Mouse (Mus musculus): ENCODE data around the gene Tbc1d8. TPM values are rescaled to one million over a fixed set of nuclear protein-coding genes. Genes with fewer than 3 reads are reported as not detected.
A peak's percentile ranks its signal among the peaks of the same experiment; 100 is the strongest.

Gene Tbc1d8
- polyA plus RNA-seq, 1 experiment from 2014 or later = 6.7 TPM

- no peak overlapping the region for H3K4me3 ChIP-seq
- no peaks in the 10 kb centered on the region for H3K36me3 ChIP-seq (replicated peaks)
- H3K27ac ChIP-seq = no peak overlapping the region
- no peaks in the 10 kb centered on the region for H3K9me3 ChIP-seq
- no peaks in the 10 kb centered on the region for H3K27me3 ChIP-seq (ENCODE audit: poor library complexity, severe bottlenecking)
- no peaks in the 10 kb centered on the region for H3K4me1 ChIP-seq
- 83% methylated on average over 9 of the region's 9 CpGs for WGBS
- DNase-seq (ENCODE audit: extremely low spot score, low spot score) = no peak
Observed at GRCm38 (mm10) chr1:39430020-39430419, 48.5 kb downstream of the Tbc1d8 start.

GRCm38 (mm10) chr1:39429015-39429414, 49.5 kb downstream of the Tbc1d8 start:
- WGBS = 88% methylated on average over 5 of the region's 5 CpGs

GRCm38 (mm10) chr1:39428280-39428679, 50.3 kb downstream of the Tbc1d8 start:
- Histone ChIP-seq H3K4me3 (no peak overlapping the region), H3K27me3 (ENCODE audit: poor library complexity, severe bottlenecking) (no peaks in the 10 kb centered on the region), H3K9me3 (no peaks in the 10 kb centered on the region), H3K4me1 (no peaks in the 10 kb centered on the region), H3K27ac (no peak overlapping the region), H3K36me3 (replicated peaks) (no peaks in the 10 kb centered on the region)
- WGBS = 87% methylated on average over 4 of the region's 4 CpGs
- DNase-seq (ENCODE audit: extremely low spot score, low spot score) = no peak

More at GRCm38 (mm10) chr1:39429015-39429414, 49.5 kb downstream of the Tbc1d8 start:
- no peak overlapping the region for H3K4me3 ChIP-seq
- H3K9me3 ChIP-seq = no peaks in the 10 kb centered on the region
- no peaks in the 10 kb centered on the region for H3K4me1 ChIP-seq
- H3K27ac ChIP-seq = no peak overlapping the region
- no peaks in the 10 kb centered on the region for H3K36me3 ChIP-seq (replicated peaks)
- no peak for DNase-seq (ENCODE audit: extremely low spot score, low spot score)
- no peaks in the 10 kb centered on the region for H3K27me3 ChIP-seq (ENCODE audit: poor library complexity, severe bottlenecking)

- Histone ChIP-seq H3K27ac (no peak overlapping the region), H3K4me1 (no peaks in the 10 kb centered on the region), H3K36me3 (replicated peaks) (no peaks in the 10 kb centered on the region), H3K4me3 (no peak overlapping the region), H3K9me3 (no peaks in the 10 kb centered on the region), H3K27me3 (ENCODE audit: poor library complexity, severe bottlenecking) (no peaks in the 10 kb centered on the region)
- WGBS = 89% methylated on average over 9 of the region's 9 CpGs
- DNase-seq (ENCODE audit: extremely low spot score, low spot score) = no peak
Observed at GRCm38 (mm10) chr1:39425497-39425896, 53.1 kb downstream of the Tbc1d8 start.

- H3K4me1 ChIP-seq = peaks cover 10% of the 10 kb centered on the region
- DNase-seq (ENCODE audit: extremely low spot score, low spot score) = no peak
- H3K9me3 ChIP-seq = no peaks in the 10 kb centered on the region
- no peak overlapping the region for H3K4me3 ChIP-seq
- H3K36me3 ChIP-seq (replicated peaks) = no peaks in the 10 kb centered on the region
- no peaks in the 10 kb centered on the region for H3K27me3 ChIP-seq (ENCODE audit: poor library complexity, severe bottlenecking)
- no peak overlapping the region for H3K27ac ChIP-seq
- WGBS = 91% methylated on average over 6 of the region's 6 CpGs
Observed at GRCm38 (mm10) chr1:39420987-39421386, 57.6 kb downstream of the Tbc1d8 start.

- 91% methylated on average over 9 of the region's 9 CpGs for WGBS
- no peak for DNase-seq (ENCODE audit: extremely low spot score, low spot score)
- Histone ChIP-seq H3K4me3 (no peak overlapping the region), H3K36me3 (replicated peaks) (no peaks in the 10 kb centered on the region), H3K27me3 (ENCODE audit: poor library complexity, severe bottlenecking) (no peaks in the 10 kb centered on the region), H3K9me3 (peaks cover 3% of the 10 kb centered on the region; the same call in 1 of the 2 replicates), H3K27ac (no peak overlapping the region), H3K4me1 (peaks cover 10% of the 10 kb centered on the region)
Observed at GRCm38 (mm10) chr1:39418852-39419251, 59.7 kb downstream of the Tbc1d8 start.

GRCm38 (mm10) chr1:39417817-39418216, 60.7 kb downstream of the Tbc1d8 start:
- peak overlapping the region; percentile 0; the same call in 1 of the 2 replicates for H3K27ac ChIP-seq

GRCm38 (mm10) chr1:39410085-39410821, 68.3 kb downstream of the Tbc1d8 start:
- Histone ChIP-seq H3K27ac (no peak overlapping the region), H3K9me3 (peaks cover 3% of the 10 kb centered on the region; the same call in 1 of the 2 replicates), H3K27me3 (ENCODE audit: poor library complexity, severe bottlenecking) (no peaks in the 10 kb centered on the region), H3K4me3 (no peak overlapping the region), H3K4me1 (peaks cover 10% of the 10 kb centered on the region), H3K36me3 (replicated peaks) (no peaks in the 10 kb centered on the region)
- WGBS = 88% methylated on average over 19 of the region's 19 CpGs
- no peak for DNase-seq (ENCODE audit: extremely low spot score, low spot score)

More at GRCm38 (mm10) chr1:39417817-39418216, 60.7 kb downstream of the Tbc1d8 start:
- no peaks in the 10 kb centered on the region for H3K36me3 ChIP-seq (replicated peaks)
- peaks cover 3% of the 10 kb centered on the region; the same call in 1 of the 2 replicates for H3K9me3 ChIP-seq
- WGBS = 43% methylated on average over 12 of the region's 12 CpGs
- H3K4me1 ChIP-seq = peaks cover 10% of the 10 kb centered on the region
- no peaks in the 10 kb centered on the region for H3K27me3 ChIP-seq (ENCODE audit: poor library complexity, severe bottlenecking)
- no peak for DNase-seq (ENCODE audit: extremely low spot score, low spot score)
- no peak overlapping the region for H3K4me3 ChIP-seq

- no peaks in the 10 kb centered on the region for H3K27me3 ChIP-seq (ENCODE audit: poor library complexity, severe bottlenecking)
- H3K9me3 ChIP-seq = no peaks in the 10 kb centered on the region
- 84% methylated on average over 7 of the region's 7 CpGs for WGBS
- H3K36me3 ChIP-seq (replicated peaks) = no peaks in the 10 kb centered on the region
- no peak overlapping the region for H3K4me3 ChIP-seq
- DNase-seq (ENCODE audit: extremely low spot score, low spot score) = no peak
- H3K27ac ChIP-seq = no peak overlapping the region
- peaks cover 10% of the 10 kb centered on the region for H3K4me1 ChIP-seq
Observed at GRCm38 (mm10) chr1:39408668-39409067, 69.9 kb downstream of the Tbc1d8 start.

GRCm38 (mm10) chr1:39408123-39408522, 70.4 kb downstream of the Tbc1d8 start:
- Histone ChIP-seq H3K4me1 (peaks cover 10% of the 10 kb centered on the region), H3K9me3 (no peaks in the 10 kb centered on the region), H3K27ac (no peak overlapping the region), H3K36me3 (replicated peaks) (no peaks in the 10 kb centered on the region), H3K4me3 (no peak overlapping the region), H3K27me3 (ENCODE audit: poor library complexity, severe bottlenecking) (no peaks in the 10 kb centered on the region)
- no peak for DNase-seq (ENCODE audit: extremely low spot score, low spot score)
- WGBS = 87% methylated on average over 6 of the region's 6 CpGs

GRCm38 (mm10) chr1:39407108-39407507, 71.4 kb downstream of the Tbc1d8 start:
- WGBS = 90% methylated on average over 4 of the region's 4 CpGs
- no peak for DNase-seq (ENCODE audit: extremely low spot score, low spot score)

GRCm38 (mm10) chr1:39400173-39400572, 78.4 kb downstream of the Tbc1d8 start:
- Histone ChIP-seq H3K27ac (no peak overlapping the region), H3K27me3 (ENCODE audit: poor library complexity, severe bottlenecking) (no peaks in the 10 kb centered on the region), H3K4me1 (no peaks in the 10 kb centered on the region), H3K36me3 (replicated peaks) (peaks cover 11% of the 10 kb centered on the region), H3K4me3 (no peak overlapping the region), H3K9me3 (peaks cover 4% of the 10 kb centered on the region; the same call in 1 of the 2 replicates)
- DNase-seq (ENCODE audit: extremely low spot score, low spot score) = no peak
- WGBS = 92% methylated on average over 3 of the region's 3 CpGs

More at GRCm38 (mm10) chr1:39407108-39407507, 71.4 kb downstream of the Tbc1d8 start:
- peaks cover 10% of the 10 kb centered on the region for H3K4me1 ChIP-seq
- H3K9me3 ChIP-seq = no peaks in the 10 kb centered on the region
- H3K27me3 ChIP-seq (ENCODE audit: poor library complexity, severe bottlenecking) = no peaks in the 10 kb centered on the region
- no peak overlapping the region for H3K4me3 ChIP-seq
- H3K36me3 ChIP-seq (replicated peaks) = no peaks in the 10 kb centered on the region
- H3K27ac ChIP-seq = no peak overlapping the region

- no peak for DNase-seq (ENCODE audit: extremely low spot score, low spot score)
- Histone ChIP-seq H3K4me3 (no peak overlapping the region), H3K4me1 (no peaks in the 10 kb centered on the region), H3K36me3 (replicated peaks) (peaks cover 11% of the 10 kb centered on the region), H3K27ac (no peak overlapping the region), H3K9me3 (peaks cover 4% of the 10 kb centered on the region; the same call in 1 of the 2 replicates), H3K27me3 (ENCODE audit: poor library complexity, severe bottlenecking) (no peaks in the 10 kb centered on the region)
- WGBS = 75% methylated on average over 4 of the region's 4 CpGs
Observed at GRCm38 (mm10) chr1:39399228-39399627, 79.3 kb downstream of the Tbc1d8 start.

All from forebrain, embryonic 10.5 days (tissue).